Mouse (Mus musculus): ENCODE results near the gene Hoxb4. TPM values are rescaled to one million over a fixed set of nuclear protein-coding genes. Genes with fewer than 3 reads are reported as not detected.

Hoxb4 gene
- polyA plus RNA-seq, 1 experiment from 2014 or later, result 11.3 TPM

- Histone ChIP-seq H3K9ac (peak overlapping the region; percentile 99), H3K27me3 (peaks cover 93% of the 10 kb centered on the region), H3K4me3 (peak overlapping the region; percentile 57), H3K4me1 (replicated peaks) (no peaks in the 10 kb centered on the region; the same call in none of the 2 replicates), H3K4me2 (peak overlapping the region; percentile 83), H3K36me3 (no peaks in the 10 kb centered on the region), H3K27ac (peak overlapping the region; percentile 100), H3K9me3 (no peaks in the 10 kb centered on the region)
- WGBS, result under 1% methylated on average over 30 of the region's 30 CpGs
- no peak for ATAC-seq (ENCODE audit: low FRiP score)
Observed at GRCm38 (mm10) chr11:96295092-96295835, 22.8 kb upstream of the Hoxb4 start.

GRCm38 (mm10) chr11:96296997-96297396 is 21.1 kb upstream of the Hoxb4 start:
- H3K4me3 ChIP-seq, result peak overlapping the region; percentile 57
- peak overlapping the region; percentile 83 for H3K4me2 ChIP-seq

GRCm38 (mm10) chr11:96297428-96297827 is 20.6 kb upstream of the Hoxb4 start:
- Histone ChIP-seq H3K4me3 (peak overlapping the region; percentile 57), H3K36me3 (no peaks in the 10 kb centered on the region), H3K27me3 (peaks cover 96% of the 10 kb centered on the region), H3K9me3 (no peaks in the 10 kb centered on the region), H3K27ac (peak overlapping the region; percentile 100), H3K9ac (peak overlapping the region; percentile 99), H3K4me2 (peak overlapping the region; percentile 83), H3K4me1 (replicated peaks) (no peaks in the 10 kb centered on the region; the same call in none of the 2 replicates)
- ATAC-seq (ENCODE audit: low FRiP score), result no peak
- 5% methylated on average over 3 of the region's 3 CpGs for WGBS

More at GRCm38 (mm10) chr11:96296997-96297396, 21.1 kb upstream of the Hoxb4 start:
- H3K9ac ChIP-seq, result peak overlapping the region; percentile 99
- 0% methylated on average over 2 of the region's 2 CpGs for WGBS
- no peak for ATAC-seq (ENCODE audit: low FRiP score)
- peak overlapping the region; percentile 100 for H3K27ac ChIP-seq
- no peaks in the 10 kb centered on the region for H3K36me3 ChIP-seq
- no peaks in the 10 kb centered on the region; the same call in none of the 2 replicates for H3K4me1 ChIP-seq (replicated peaks)
- H3K9me3 ChIP-seq, result no peaks in the 10 kb centered on the region
- H3K27me3 ChIP-seq, result peaks cover 96% of the 10 kb centered on the region

GRCm38 (mm10) chr11:96297968-96298635 is 20.0 kb upstream of the Hoxb4 start:
- Histone ChIP-seq H3K4me1 (replicated peaks) (no peaks in the 10 kb centered on the region; the same call in none of the 2 replicates), H3K9ac (peak overlapping the region; percentile 99), H3K4me3 (peak overlapping the region; percentile 57), H3K4me2 (peak overlapping the region; percentile 83), H3K9me3 (no peaks in the 10 kb centered on the region), H3K36me3 (no peaks in the 10 kb centered on the region), H3K27ac (peak overlapping the region; percentile 100), H3K27me3 (peaks cover 95% of the 10 kb centered on the region)
- WGBS, result 1% methylated on average over 11 of the region's 11 CpGs
- no peak for ATAC-seq (ENCODE audit: low FRiP score)

GRCm38 (mm10) chr11:96298895-96299667 is 19.0 kb upstream of the Hoxb4 start:
- under 1% methylated on average over 63 of the region's 66 CpGs for WGBS
- H3K9me3 ChIP-seq, result no peaks in the 10 kb centered on the region
- ATAC-seq (ENCODE audit: low FRiP score), result no peak
- H3K36me3 ChIP-seq, result no peaks in the 10 kb centered on the region
- H3K4me3 ChIP-seq, result peak overlapping the region; percentile 57
- H3K27me3 ChIP-seq, result peaks cover 95% of the 10 kb centered on the region
- H3K4me2 ChIP-seq, result peak overlapping the region; percentile 83
- peak overlapping the region; percentile 100 for H3K27ac ChIP-seq
- peak overlapping the region; percentile 99 for H3K9ac ChIP-seq
- peaks cover 3% of the 10 kb centered on the region for H3K4me1 ChIP-seq (replicated peaks)

- no peaks in the 10 kb centered on the region for H3K36me3 ChIP-seq
- no peaks in the 10 kb centered on the region for H3K9me3 ChIP-seq
- peaks cover 95% of the 10 kb centered on the region for H3K27me3 ChIP-seq
- peak overlapping the region; percentile 99 for H3K9ac ChIP-seq
- H3K27ac ChIP-seq, result peak overlapping the region; percentile 100
- peaks cover 3% of the 10 kb centered on the region for H3K4me1 ChIP-seq (replicated peaks)
- ATAC-seq (ENCODE audit: low FRiP score), result no peak
- under 1% methylated on average over 9 of the region's 9 CpGs for WGBS
- H3K4me2 ChIP-seq, result peak overlapping the region; percentile 83
- peak overlapping the region; percentile 57 for H3K4me3 ChIP-seq
Observed at GRCm38 (mm10) chr11:96299781-96300180, 18.3 kb upstream of the Hoxb4 start.

- Histone ChIP-seq H3K4me3 (peak overlapping the region; percentile 57), H3K9ac (peak overlapping the region; percentile 99), H3K9me3 (no peaks in the 10 kb centered on the region), H3K4me2 (peak overlapping the region; percentile 83), H3K4me1 (replicated peaks) (peaks cover 4% of the 10 kb centered on the region), H3K36me3 (no peaks in the 10 kb centered on the region), H3K27ac (peak overlapping the region; percentile 100), H3K27me3 (peaks cover 96% of the 10 kb centered on the region)
- no peak for ATAC-seq (ENCODE audit: low FRiP score)
- under 1% methylated on average over 32 of the region's 35 CpGs for WGBS
Observed at GRCm38 (mm10) chr11:96300354-96301063, 17.6 kb upstream of the Hoxb4 start.

GRCm38 (mm10) chr11:96301064-96301431 is 17.0 kb upstream of the Hoxb4 start:
- no peaks in the 10 kb centered on the region for H3K36me3 ChIP-seq

GRCm38 (mm10) chr11:96301837-96302236 is 16.2 kb upstream of the Hoxb4 start:
- Histone ChIP-seq H3K4me1 (replicated peaks) (peaks cover 7% of the 10 kb centered on the region), H3K9ac (peak overlapping the region; percentile 99)

More at GRCm38 (mm10) chr11:96301064-96301431, 17.0 kb upstream of the Hoxb4 start:
- no peak for ATAC-seq (ENCODE audit: low FRiP score)
- Histone ChIP-seq H3K9me3 (no peaks in the 10 kb centered on the region), H3K27ac (peak overlapping the region; percentile 100), H3K4me2 (peak overlapping the region; percentile 83), H3K27me3 (peaks cover 96% of the 10 kb centered on the region), H3K4me3 (peak overlapping the region; percentile 57), H3K4me1 (replicated peaks) (peaks cover 7% of the 10 kb centered on the region), H3K9ac (peak overlapping the region; percentile 99)
- WGBS, result 3% methylated on average over 10 of the region's 10 CpGs

GRCm38 (mm10) chr11:96302381-96303150 is 15.5 kb upstream of the Hoxb4 start:
- H3K9ac ChIP-seq, result peak overlapping the region; percentile 99
- no peak for ATAC-seq (ENCODE audit: low FRiP score)
- peak overlapping the region; percentile 100 for H3K27ac ChIP-seq
- peaks cover 96% of the 10 kb centered on the region for H3K27me3 ChIP-seq
- H3K36me3 ChIP-seq, result no peaks in the 10 kb centered on the region
- H3K4me3 ChIP-seq, result peak overlapping the region; percentile 57
- 2% methylated on average over 23 of the region's 23 CpGs for WGBS
- peaks cover 7% of the 10 kb centered on the region for H3K4me1 ChIP-seq (replicated peaks)
- no peaks in the 10 kb centered on the region for H3K9me3 ChIP-seq
- H3K4me2 ChIP-seq, result peak overlapping the region; percentile 83

More at GRCm38 (mm10) chr11:96301837-96302236, 16.2 kb upstream of the Hoxb4 start:
- peak overlapping the region; percentile 83 for H3K4me2 ChIP-seq
- peaks cover 96% of the 10 kb centered on the region for H3K27me3 ChIP-seq
- H3K4me3 ChIP-seq, result peak overlapping the region; percentile 57
- ATAC-seq (ENCODE audit: low FRiP score), result no peak
- no peaks in the 10 kb centered on the region for H3K9me3 ChIP-seq
- peak overlapping the region; percentile 100 for H3K27ac ChIP-seq
- no peaks in the 10 kb centered on the region for H3K36me3 ChIP-seq
- WGBS, result 0% methylated on average over 15 of the region's 15 CpGs
